Mouse (Mus musculus) myocyte (in vitro differentiated cells): ENCODE results near the gene Olfr149.

Experiments
- CEBPB ChIP-seq: IDR thresholded peaks from 2 replicates; pipeline ENCODE4 v1.6.1; 2011; ENCODE audit warnings: mild to moderate bottlenecking, moderate library complexity; ENCODE audit not compliant: poor library complexity, insufficient read depth, severe bottlenecking
- MAX ChIP-seq: IDR thresholded peaks from one replicate; pipeline ENCODE4 v1.6.1; 2011; ENCODE audit warnings: low read depth, mild to moderate bottlenecking, control low read depth
- MYOD1 ChIP-seq, 3 experiments: IDR thresholded peaks; one replicate each; pipeline ENCODE4 v1.6.1; 2011; ENCODE audit warnings: control low read depth in 2 of 3, low read depth in 2 of 3, mild to moderate bottlenecking in 2 of 3, moderate library complexity in 1 of 3; ENCODE audit not compliant: insufficient read length in 2 of 3, control insufficient read depth in 1 of 3
- MYOG ChIP-seq, 3 experiments: IDR thresholded peaks; one replicate each; pipeline ENCODE4 v1.6.1; 2011; ENCODE audit warnings: control low read depth in 2 of 3, low read depth in 2 of 3, mild to moderate bottlenecking in 2 of 3; ENCODE audit not compliant: insufficient read length in 2 of 3, control insufficient read depth in 1 of 3, insufficient read depth in 1 of 3
- POLR2A ChIP-seq: IDR thresholded peaks from one replicate; pipeline ENCODE4 v1.6.1; 2011; ENCODE audit warnings: low read depth, mild to moderate bottlenecking, control low read depth, moderate library complexity; ENCODE audit not compliant: insufficient read length
- TCF12 ChIP-seq: IDR thresholded peaks from one replicate; pipeline ENCODE4 v1.6.1; 2011; ENCODE audit warnings: mild to moderate bottlenecking, control low read depth; ENCODE audit not compliant: poor library complexity, insufficient read depth, severe bottlenecking
- TCF3 ChIP-seq: IDR thresholded peaks from one replicate; pipeline ENCODE4 v1.6.1; 2011; ENCODE audit warnings: low read depth, control low read depth; ENCODE audit not compliant: insufficient read length
- USF1 ChIP-seq: IDR thresholded peaks from one replicate; pipeline ENCODE4 v1.6.1; 2011; ENCODE audit warnings: low read depth, mild to moderate bottlenecking, control low read depth, moderate library complexity

DNA sequence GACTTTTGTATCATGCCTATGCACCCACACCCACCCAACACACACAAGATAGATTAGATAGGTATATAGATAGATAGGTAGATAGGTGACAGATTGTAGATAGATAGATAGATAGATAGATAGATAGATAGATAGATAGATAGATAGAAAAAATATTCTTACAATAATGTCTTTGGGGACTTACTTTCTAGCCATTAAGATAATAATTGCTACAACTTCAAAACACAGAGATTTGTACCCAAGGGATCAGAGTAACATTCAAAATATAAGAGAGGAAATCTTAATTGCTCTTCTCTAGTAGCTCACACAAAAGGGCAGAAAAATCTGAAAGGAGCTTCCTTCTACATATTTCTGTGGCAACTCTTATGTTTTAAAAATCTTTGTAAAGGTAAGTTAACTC, 39.0 kb upstream of the Olfr149 start, which contains the start of gene Olfr967:
- TF ChIP-seq CEBPB (no peak), USF1 (no peak), POLR2A (no peak), TCF12 (no peak), MYOD1 (IDR thresholded peaks at IDR 0.05; ENCODE audit: control insufficient read depth in 1 of 3, insufficient read length in 2 of 3, low read depth in 2 of 3) (no peak), TCF3 (no peak), MAX (no peak), MYOG (IDR thresholded peaks at IDR 0.05; ENCODE audit: control insufficient read depth in 1 of 3, insufficient read depth in 1 of 3, insufficient read length in 2 of 3, low read depth in 2 of 3) (no peak)
